Mouse (Mus musculus) kidney, adult 8-10 months (tissue): ENCODE measurements around the gene Gm37240.
"Not testable (repeated sequence)": the region's sequence is repeated elsewhere in the genome, so short reads cannot be mapped to it uniquely, and the experiment has no call there.

Experiments used
- DNase-seq, 2 experiments: peaks; one replicate each; pipeline ENCODE4 v3.0.0; 2022

Gm37240 gene

GRCm38 (mm10) chr3:84653557-84654245, 1233.6 kb downstream of the Gm37240 start:
- DNase-seq, result no peak

- no peak for DNase-seq
Observed at GRCm38 (mm10) chr3:84652643-84653556, 1234.4 kb downstream of the Gm37240 start.

- DNase-seq, result no peak
Observed at GRCm38 (mm10) chr3:84649578-84650327, 1237.6 kb downstream of the Gm37240 start.

GRCm38 (mm10) chr3:84648069-84648468, 1239.2 kb downstream of the Gm37240 start:
- not testable (repeated sequence) for DNase-seq

- DNase-seq, result no peak
Observed at GRCm38 (mm10) chr3:84647616-84648015, 1239.7 kb downstream of the Gm37240 start.

GRCm38 (mm10) chr3:84646331-84646845, 1240.9 kb downstream of the Gm37240 start:
- DNase-seq, result peak in 1 of 2 experiments; percentile 33

GRCm38 (mm10) chr3:84646007-84646290, 1241.4 kb downstream of the Gm37240 start:
- DNase-seq, result no peak

GRCm38 (mm10) chr3:84645156-84646006, 1241.9 kb downstream of the Gm37240 start:
- DNase-seq, result no peak

- no peak for DNase-seq
Observed at GRCm38 (mm10) chr3:84642942-84643341, 1244.4 kb downstream of the Gm37240 start.

GRCm38 (mm10) chr3:84641391-84641790, 1245.9 kb downstream of the Gm37240 start:
- DNase-seq, result no peak

GRCm38 (mm10) chr3:84640536-84640935, 1246.8 kb downstream of the Gm37240 start:
- peak in 1 of 2 experiments; percentile 35 for DNase-seq

GRCm38 (mm10) chr3:84639767-84640500, 1247.4 kb downstream of the Gm37240 start:
- DNase-seq, result peak in 1 of 2 experiments; percentile 45

GRCm38 (mm10) chr3:84638858-84639257, 1248.5 kb downstream of the Gm37240 start:
- DNase-seq, result no peak

GRCm38 (mm10) chr3:84637890-84638578, 1249.3 kb downstream of the Gm37240 start:
- DNase-seq, result peak in 1 of 2 experiments; percentile 26

GRCm38 (mm10) chr3:84637095-84637494, 1250.2 kb downstream of the Gm37240 start:
- DNase-seq, result no peak

GRCm38 (mm10) chr3:84631586-84631985, 1255.7 kb downstream of the Gm37240 start:
- no peak for DNase-seq

GRCm38 (mm10) chr3:84622026-84622425, 1265.3 kb downstream of the Gm37240 start:
- no peak for DNase-seq

GRCm38 (mm10) chr3:84619725-84620124, 1267.6 kb downstream of the Gm37240 start:
- no peak for DNase-seq

- no peak for DNase-seq
Observed at GRCm38 (mm10) chr3:84619056-84619455, 1268.3 kb downstream of the Gm37240 start.

GRCm38 (mm10) chr3:84618627-84619026, 1268.7 kb downstream of the Gm37240 start:
- no peak for DNase-seq

GRCm38 (mm10) chr3:84615856-84616225, 1271.5 kb downstream of the Gm37240 start:
- DNase-seq, result no peak
